Mouse (Mus musculus) myocyte (in vitro differentiated cells): ENCODE data around the gene Cytip. TPM values are rescaled to one million over a fixed set of nuclear protein-coding genes. Genes with fewer than 3 reads are reported as not detected.

ENCODE experiments used
- H3K27me3 ChIP-seq: one replicate; pipeline ENCODE4 v1.6.1; 2011; ENCODE audit not compliant: control insufficient read depth, insufficient read depth, insufficient read length
- H3K36me3 ChIP-seq: one replicate; pipeline ENCODE4 v1.6.1; 2011; ENCODE audit not compliant: control insufficient read depth, insufficient read depth
- H3K4me2 ChIP-seq: one replicate; pipeline ENCODE4 v1.6.1; 2011; ENCODE audit warnings: low read depth, control low read depth
- H3K4me3 ChIP-seq: one replicate; pipeline ENCODE4 v1.5.1; 2011; ENCODE audit warnings: mild to moderate bottlenecking, control low read depth, moderate library complexity
- H3K79me2 ChIP-seq: one replicate; pipeline ENCODE4 v1.6.1; 2011; ENCODE audit not compliant: control insufficient read depth, insufficient read depth
- H3ac ChIP-seq: one replicate; pipeline ENCODE4 v1.6.1; 2011; ENCODE audit not compliant: control insufficient read depth, insufficient read length
- CEBPB ChIP-seq: IDR thresholded peaks from 2 replicates; pipeline ENCODE4 v1.6.1; 2011; ENCODE audit warnings: mild to moderate bottlenecking, moderate library complexity; ENCODE audit not compliant: poor library complexity, insufficient read depth, severe bottlenecking
- E2F4 ChIP-seq: IDR thresholded peaks from one replicate; pipeline ENCODE4 v1.6.1; 2011; ENCODE audit warnings: mild to moderate bottlenecking, control low read depth, moderate library complexity; ENCODE audit not compliant: insufficient read depth
- MAX ChIP-seq: IDR thresholded peaks from one replicate; pipeline ENCODE4 v1.6.1; 2011; ENCODE audit warnings: low read depth, mild to moderate bottlenecking, control low read depth
- MYOD1 ChIP-seq, 3 experiments: IDR thresholded peaks; one replicate each; pipeline ENCODE4 v1.6.1; 2011; ENCODE audit warnings: control low read depth in 2 of 3, low read depth in 2 of 3, mild to moderate bottlenecking in 2 of 3, moderate library complexity in 1 of 3; ENCODE audit not compliant: insufficient read length in 2 of 3, control insufficient read depth in 1 of 3
- MYOG ChIP-seq, 3 experiments: IDR thresholded peaks; one replicate each; pipeline ENCODE4 v1.6.1; 2011; ENCODE audit warnings: control low read depth in 2 of 3, low read depth in 2 of 3, mild to moderate bottlenecking in 2 of 3; ENCODE audit not compliant: insufficient read length in 2 of 3, control insufficient read depth in 1 of 3, insufficient read depth in 1 of 3
- POLR2A ChIP-seq: IDR thresholded peaks from one replicate; pipeline ENCODE4 v1.6.1; 2011; ENCODE audit warnings: low read depth, mild to moderate bottlenecking, control low read depth, moderate library complexity; ENCODE audit not compliant: insufficient read length
- POLR2AphosphoS2 ChIP-seq: IDR thresholded peaks from one replicate; pipeline ENCODE4 v1.6.1; 2011; ENCODE audit warnings: low read depth, control low read depth; ENCODE audit not compliant: insufficient read length
- REST ChIP-seq: IDR thresholded peaks from one replicate; pipeline ENCODE4 v1.6.1; 2011; ENCODE audit warnings: mild to moderate bottlenecking, control low read depth, moderate library complexity; ENCODE audit not compliant: insufficient read depth, insufficient read length
- SRF ChIP-seq: IDR thresholded peaks from one replicate; pipeline ENCODE4 v1.6.1; 2011; ENCODE audit warnings: low read depth; ENCODE audit not compliant: control insufficient read depth, insufficient read length
- TCF12 ChIP-seq: IDR thresholded peaks from one replicate; pipeline ENCODE4 v1.6.1; 2011; ENCODE audit warnings: mild to moderate bottlenecking, control low read depth; ENCODE audit not compliant: poor library complexity, insufficient read depth, severe bottlenecking
- TCF3 ChIP-seq: IDR thresholded peaks from one replicate; pipeline ENCODE4 v1.6.1; 2011; ENCODE audit warnings: low read depth, control low read depth; ENCODE audit not compliant: insufficient read length
- USF1 ChIP-seq: IDR thresholded peaks from one replicate; pipeline ENCODE4 v1.6.1; 2011; ENCODE audit warnings: low read depth, mild to moderate bottlenecking, control low read depth, moderate library complexity
- polyA plus RNA-seq: library from polyadenylated mRNA; unstranded; fragments of >200 nt; fragmentation: generic; extraction: Trizol; gene quantifications from one replicate; pipeline ENCODE4 v1.2.1, GENCODE M21; 2012; ENCODE audit warnings: missing spikeins

Cytip gene
- polyA plus RNA-seq, 1 experiment = 0.05 TPM

DNA sequence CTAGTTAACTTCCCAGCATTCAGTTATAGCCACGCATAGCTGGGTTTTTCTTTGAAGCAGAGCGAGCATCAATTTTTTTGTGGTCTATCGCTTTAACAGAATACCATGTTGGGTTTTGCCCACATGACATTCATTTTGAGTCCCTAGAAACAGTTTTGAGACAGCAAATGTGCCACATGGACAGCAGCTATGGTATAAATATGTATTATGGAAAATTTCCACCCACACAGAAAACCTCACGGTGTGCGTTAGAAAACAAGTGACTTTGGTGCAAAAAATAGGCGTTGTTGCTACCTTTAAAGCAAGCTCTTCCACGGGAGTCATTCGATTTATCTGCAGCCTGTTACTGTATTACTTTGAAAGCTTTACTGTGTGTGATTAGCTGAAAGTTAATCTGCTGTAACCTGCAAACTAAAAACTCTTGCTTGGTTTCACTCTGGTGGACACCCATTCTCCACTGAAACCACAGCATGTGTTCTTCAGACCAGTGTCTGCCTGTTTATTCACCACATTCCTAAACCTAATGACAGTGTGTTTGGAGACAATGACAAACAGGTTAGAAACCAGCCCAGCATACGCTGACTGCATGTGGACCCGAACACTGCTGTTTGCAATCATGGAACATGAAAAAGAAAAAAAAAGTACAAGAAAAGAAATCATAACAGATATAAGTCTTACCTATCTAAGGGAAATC is 763 bp downstream of the Cytip start:
- Histone ChIP-seq H3ac (no peak overlapping the region), H3K4me3 (no peak overlapping the region), H3K79me2 (no peaks in the 10 kb centered on the region), H3K27me3 (no peaks in the 10 kb centered on the region), H3K4me2 (no peak overlapping the region), H3K36me3 (no peaks in the 10 kb centered on the region)
- no peak for TF ChIP-seq E2F4
- TF ChIP-seq TCF12 = no peak
- TF ChIP-seq USF1 = no peak
- no peak for TF ChIP-seq SRF
- TF ChIP-seq MAX = no peak
- TF ChIP-seq POLR2A = no peak
- TF ChIP-seq TCF3 = no peak
- TF ChIP-seq CEBPB = no peak
- TF ChIP-seq MYOD1 (IDR thresholded peaks at IDR 0.05; ENCODE audit: control insufficient read depth in 1 of 3, insufficient read length in 2 of 3, low read depth in 2 of 3) = no peak
- TF ChIP-seq MYOG (IDR thresholded peaks at IDR 0.05; ENCODE audit: control insufficient read depth in 1 of 3, insufficient read depth in 1 of 3, insufficient read length in 2 of 3, low read depth in 2 of 3) = no peak
- no peak for TF ChIP-seq POLR2AphosphoS2
- TF ChIP-seq REST = no peak

DNA sequence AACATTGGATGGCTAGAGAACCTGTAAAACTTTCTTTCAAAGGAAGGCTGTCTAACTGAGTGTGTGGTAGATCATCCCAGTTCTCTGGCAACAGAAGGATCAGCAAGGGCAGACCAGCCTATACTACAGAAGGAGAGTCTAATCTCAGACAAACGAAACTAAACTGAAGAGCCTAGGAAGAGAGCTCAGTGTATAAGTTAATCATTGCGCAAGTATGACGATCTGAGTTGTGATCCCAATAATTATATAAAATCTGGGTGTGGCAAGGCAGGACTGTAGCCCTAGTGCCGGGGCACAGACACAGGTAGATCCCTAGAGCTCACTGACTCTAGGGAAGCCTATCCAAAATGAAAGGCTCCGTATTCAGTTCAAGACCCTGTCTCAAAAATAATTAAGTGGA is 3.2 kb downstream of the Cytip start:
- H3K79me2 ChIP-seq = no peaks in the 10 kb centered on the region
- TF ChIP-seq USF1 (no peak), TCF3 (no peak), REST (no peak), TCF12 (no peak)
- H3K27me3 ChIP-seq = no peaks in the 10 kb centered on the region
- H3K4me3 ChIP-seq = no peak overlapping the region
- H3ac ChIP-seq = no peak overlapping the region
- H3K4me2 ChIP-seq = no peak overlapping the region
- no peaks in the 10 kb centered on the region for H3K36me3 ChIP-seq

DNA sequence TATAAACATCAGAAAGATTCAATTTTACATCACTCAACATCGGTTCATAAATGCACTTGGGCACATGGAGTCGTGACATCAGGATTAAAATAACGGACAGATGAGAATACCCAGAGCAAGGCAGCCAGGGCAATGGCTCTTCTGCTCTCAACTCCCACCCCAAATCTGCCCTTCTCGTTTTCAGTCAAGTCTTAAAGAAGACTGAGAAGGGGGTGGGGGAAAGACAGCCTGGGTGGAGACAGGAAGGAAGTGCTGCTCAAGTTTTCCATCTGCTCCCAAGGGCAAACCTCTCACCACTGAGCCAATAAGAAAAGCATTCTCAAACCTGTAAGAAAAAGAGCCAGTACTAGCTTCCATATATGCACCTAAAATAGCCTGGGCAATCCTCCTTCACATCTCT is 5.8 kb downstream of the Cytip start:
- TF ChIP-seq MYOD1 (IDR thresholded peaks at IDR 0.05; ENCODE audit: control insufficient read depth in 1 of 3, insufficient read length in 2 of 3, low read depth in 2 of 3) = no peak
- TF ChIP-seq USF1 = no peak
- no peak for TF ChIP-seq MYOG (IDR thresholded peaks at IDR 0.05; ENCODE audit: control insufficient read depth in 1 of 3, insufficient read depth in 1 of 3, insufficient read length in 2 of 3, low read depth in 2 of 3)
- no peak for TF ChIP-seq TCF3
- TF ChIP-seq REST = no peak
- TF ChIP-seq MAX = no peak
- no peak for TF ChIP-seq SRF
- no peak for TF ChIP-seq POLR2AphosphoS2
- TF ChIP-seq POLR2A = no peak
- no peak for TF ChIP-seq CEBPB
- TF ChIP-seq TCF12 = no peak
- TF ChIP-seq E2F4 = no peak
- no peaks in the 10 kb centered on the region for H3K79me2 ChIP-seq

DNA sequence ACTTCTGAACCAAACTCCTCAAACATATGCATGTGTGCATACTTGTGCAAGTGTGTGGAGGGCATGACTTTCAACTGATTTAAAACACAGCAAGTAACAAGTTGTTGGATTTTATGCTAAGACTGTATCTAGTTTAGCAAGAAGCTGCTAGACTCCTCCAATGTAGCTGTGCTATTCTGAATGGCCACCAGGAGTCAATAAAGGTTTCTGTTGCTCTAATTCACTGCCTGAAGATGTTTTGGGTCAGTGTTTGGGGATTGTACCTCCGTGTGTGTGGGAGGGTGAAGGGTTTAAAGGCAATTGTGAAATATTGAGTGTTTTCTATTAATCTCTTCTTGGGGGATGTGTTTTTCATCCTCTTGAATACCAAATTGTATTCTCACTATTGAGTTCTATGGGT is 6.4 kb downstream of the Cytip start:
- no peak overlapping the region for H3K4me3 ChIP-seq
- no peak overlapping the region for H3ac ChIP-seq
- H3K4me2 ChIP-seq = no peak overlapping the region
- H3K27me3 ChIP-seq = no peaks in the 10 kb centered on the region
- TF ChIP-seq MYOD1 (IDR thresholded peaks at IDR 0.05; ENCODE audit: control insufficient read depth in 1 of 3, insufficient read length in 2 of 3, low read depth in 2 of 3) (no peak), MAX (no peak), TCF3 (no peak), USF1 (no peak), POLR2A (no peak), CEBPB (no peak), REST (no peak), POLR2AphosphoS2 (no peak), MYOG (IDR thresholded peaks at IDR 0.05; ENCODE audit: control insufficient read depth in 1 of 3, insufficient read depth in 1 of 3, insufficient read length in 2 of 3, low read depth in 2 of 3) (no peak), TCF12 (no peak), E2F4 (no peak), SRF (no peak)
- H3K36me3 ChIP-seq = no peaks in the 10 kb centered on the region
- H3K79me2 ChIP-seq = no peaks in the 10 kb centered on the region

More for the DNA sequence above, 5.8 kb downstream of the Cytip start:
- Histone ChIP-seq H3K4me2 (no peak overlapping the region), H3K4me3 (no peak overlapping the region), H3K27me3 (no peaks in the 10 kb centered on the region), H3K36me3 (no peaks in the 10 kb centered on the region), H3ac (no peak overlapping the region)
